Comparison of ENCODE assay signal across 21 mouse cellular contexts in genomic region chr7:46162731-46163130, GRCm38 (mm10). TPM values are rescaled to one million over a fixed set of nuclear protein-coding genes. Genes with fewer than 3 reads are reported as not detected.
DNase-seq lines count a peak whose midpoint lies in the region; ATAC-seq and TF ChIP-seq lines count a peak whose summit lies in the region.
"Had no signal": no experiment of that assay in that cellular context is flagged by ENCODE, and none has a peak within 500 bp of the region (broad histone marks: within the 10 kb centered on the region; RNA-seq: fewer than 3 reads in every experiment).

No protein-coding gene starts in this region.

- H3K27me3 ChIP-seq in forebrain, embryonic 14.5 days (replicated peaks; ENCODE audit: control insufficient read depth, insufficient read depth, low read length): no peaks in the 10 kb centered on the region
- H3K27me3 ChIP-seq in forebrain, embryonic 12.5 days: no peaks in the 10 kb centered on the region
- H3K27me3 ChIP-seq in heart, embryonic 14.5 days (ENCODE audit: control insufficient read depth, insufficient read depth, low read length): no peaks in the 10 kb centered on the region
- no peaks in the 10 kb centered on the region for H3K27me3 ChIP-seq in intestine, postnatal 0 days (replicated peaks; ENCODE audit: control insufficient read depth, insufficient read depth, low read length)
- H3K27me3 ChIP-seq: embryonic facial prominence, embryonic 15.5 days; lung, embryonic 15.5 days; neural tube, embryonic 15.5 days had no signal

- DNase-seq in forebrain, embryonic 14.5 days (ENCODE audit: low spot score): no peak
- no peak for DNase-seq in heart, postnatal 25 days (ENCODE audit: low spot score)
- peak; percentile 36 for DNase-seq in layer of hippocampus, adult 11-12 months (ENCODE audit: low spot score)
- no peak for DNase-seq in layer of hippocampus, adult 9-10 months (ENCODE audit: low spot score)
- DNase-seq: adrenal gland, postnatal 10 days; kidney, adult 9 months; kidney, postnatal 25 days; lung, postnatal 4 days; right cerebral cortex, postnatal 25 days; thymus, postnatal 36 days had no signal

- no peak overlapping the region for H3K9ac ChIP-seq in forebrain, embryonic 14.5 days (ENCODE audit: low read length)
- no peak overlapping the region for H3K9ac ChIP-seq in forebrain, embryonic 12.5 days
- H3K9ac ChIP-seq in heart, embryonic 14.5 days (ENCODE audit: low read length): no peak overlapping the region
- H3K9ac ChIP-seq in intestine, postnatal 0 days (ENCODE audit: low read depth, low read length): no peak overlapping the region
- H3K9ac ChIP-seq: embryonic facial prominence, embryonic 15.5 days; liver, embryonic 14.5 days; lung, embryonic 15.5 days; neural tube, embryonic 15.5 days had no signal

- 77% methylated on average over 5 of the region's 5 CpGs for WGBS in forebrain, embryonic 14.5 days
- 87% methylated on average over 5 of the region's 5 CpGs for WGBS in forebrain, embryonic 12.5 days
- WGBS in heart, embryonic 14.5 days: 69% methylated on average over 5 of the region's 5 CpGs
- 63% methylated on average over 5 of the region's 5 CpGs for WGBS in intestine, postnatal 0 days

- TF ChIP-seq CTCF in intestine, postnatal 0 days (IDR thresholded peaks at IDR 0.05; ENCODE audit: low read depth): no peak

- intact Hi-C loops in heart, postnatal 25 days (cut with DNase I): loop anchor here (5.0 kb wide), 2 partner anchors 45 to 65 kb away; no protein-coding TSS in a partner anchor

- no peak overlapping the region for H3K4me2 ChIP-seq in forebrain, embryonic 14.5 days (ENCODE audit: low read length)
- no peak overlapping the region for H3K4me2 ChIP-seq in forebrain, embryonic 12.5 days
- peak overlapping the region; percentile 48; the same call in 1 of the 2 replicates for H3K4me2 ChIP-seq in heart, embryonic 14.5 days (ENCODE audit: low read length)
- H3K4me2 ChIP-seq in intestine, postnatal 0 days (replicated peaks; ENCODE audit: low read depth): no peak overlapping the region
- H3K4me2 ChIP-seq: embryonic facial prominence, embryonic 15.5 days; lung, embryonic 15.5 days; neural tube, embryonic 15.5 days had no signal

- no peaks in the 10 kb centered on the region for H3K36me3 ChIP-seq in forebrain, embryonic 14.5 days (ENCODE audit: control insufficient read depth, insufficient read depth, low read length)
- no peaks in the 10 kb centered on the region for H3K36me3 ChIP-seq in forebrain, embryonic 12.5 days (replicated peaks)
- H3K36me3 ChIP-seq in heart, embryonic 14.5 days (ENCODE audit: control insufficient read depth, insufficient read depth, low read length): 0 out of 2 replicates have a peak, but pooled peaks cover 3% of the 10 kb centered on the region
- no peaks in the 10 kb centered on the region for H3K36me3 ChIP-seq in intestine, postnatal 0 days (ENCODE audit: control insufficient read depth, insufficient read depth)
- H3K36me3 ChIP-seq: embryonic facial prominence, embryonic 15.5 days; G1E; lung, embryonic 15.5 days had no signal

- peaks cover 7% of the 10 kb centered on the region for H3K4me1 ChIP-seq in forebrain, embryonic 14.5 days (ENCODE audit: control insufficient read depth, insufficient read depth, low read length)
- peaks cover 3% of the 10 kb centered on the region; the same call in 1 of the 2 replicates for H3K4me1 ChIP-seq in forebrain, embryonic 12.5 days
- peaks cover 11 to 20% of the 10 kb centered on the region in 2 experiments for H3K4me1 ChIP-seq in heart, embryonic 14.5 days (ENCODE audit: control insufficient read depth in 2 of 2, insufficient read depth in 2 of 2, low read length in 2 of 2)
- H3K4me1 ChIP-seq in intestine, postnatal 0 days (replicated peaks; ENCODE audit: control insufficient read depth, insufficient read depth, low read length): no peaks in the 10 kb centered on the region
- H3K4me1 ChIP-seq: embryonic facial prominence, embryonic 15.5 days; lung, embryonic 15.5 days had no signal

- no peaks in the 10 kb centered on the region for H3K9me3 ChIP-seq in forebrain, embryonic 14.5 days (replicated peaks; ENCODE audit: control insufficient read depth, low read length)
- no peaks in the 10 kb centered on the region for H3K9me3 ChIP-seq in forebrain, embryonic 12.5 days
- H3K9me3 ChIP-seq in heart, embryonic 14.5 days (ENCODE audit: control insufficient read depth, low read length): no peaks in the 10 kb centered on the region
- no peaks in the 10 kb centered on the region for H3K9me3 ChIP-seq in intestine, postnatal 0 days (ENCODE audit: control insufficient read depth)
- H3K9me3 ChIP-seq: embryonic facial prominence, embryonic 15.5 days; G1E; lung, embryonic 15.5 days; neural tube, embryonic 15.5 days had no signal

- no peak overlapping the region for H3K4me3 ChIP-seq in forebrain, embryonic 14.5 days (ENCODE audit: low read depth, low read length)
- H3K4me3 ChIP-seq in forebrain, embryonic 12.5 days (replicated peaks): no peak overlapping the region
- no peak overlapping the region for H3K4me3 ChIP-seq in heart, embryonic 14.5 days (ENCODE audit: control insufficient read depth in 1 of 2, insufficient read depth in 1 of 2, low read depth in 1 of 2, low read length in 2 of 2)
- H3K4me3 ChIP-seq in intestine, postnatal 0 days (ENCODE audit: low read depth, low read length): no peak overlapping the region
- H3K4me3 ChIP-seq: embryonic facial prominence, embryonic 15.5 days; lung, embryonic 15.5 days; neural tube, embryonic 15.5 days had no signal

- H3K27ac ChIP-seq in forebrain, embryonic 14.5 days (ENCODE audit: low read depth, low read length): peak overlapping the region; percentile 65; the same call in 1 of the 2 replicates
- H3K27ac ChIP-seq in forebrain, embryonic 12.5 days: no peak overlapping the region
- H3K27ac ChIP-seq in heart, embryonic 14.5 days (replicated peaks in 1 of 2; ENCODE audit: control insufficient read depth in 1 of 2, insufficient read depth in 1 of 2, low read depth in 2 of 2, low read length in 2 of 2): peak overlapping the region; percentile 67 to 82
- no peak overlapping the region for H3K27ac ChIP-seq in intestine, postnatal 0 days (ENCODE audit: low read depth, low read length)
- H3K27ac ChIP-seq: embryonic facial prominence, embryonic 15.5 days; liver, embryonic 14.5 days; lung, embryonic 15.5 days; neural tube, embryonic 15.5 days had no signal

- no peak for ATAC-seq in forebrain, embryonic 14.5 days
- ATAC-seq in forebrain, embryonic 12.5 days (ENCODE audit: low FRiP score): no peak
- no peak for ATAC-seq in heart, embryonic 14.5 days (ENCODE audit: insufficient number of reproducible peaks, insufficient read depth, low FRiP score, low read depth)
- no peak for ATAC-seq in intestine, postnatal 0 days
- ATAC-seq: activated CD4-positive, CD25-positive, alpha-beta regulatory T cell, adult 4 months; inflammation-experienced regulatory T-cells, adult 6 months; midbrain, embryonic 16.5 days had no signal

RNA-seq across cellular contexts. Expression of gene Abcc8, which starts 17.1 kb away (rescaled TPM):
- polyA plus RNA-seq in forebrain, embryonic 14.5 days (2014; fragmentation: Nextera tagmentation; extraction: Ambion mirVana): 14.1 and 18.8 TPM in 2 replicates
- polyA plus RNA-seq in forebrain, embryonic 12.5 days (2016; fragmentation: Nextera tagmentation; extraction: Ambion mirVana): 1.4 and 2.5 TPM in 2 replicates
- 17.3 and 18.8 TPM in 2 replicates for polyA plus RNA-seq in heart, embryonic 14.5 days (2014; fragmentation: Nextera tagmentation; extraction: Ambion mirVana)
- 10 to 100 TPM; 52.4 to 54.4 TPM for total RNA-seq in heart, postnatal 25 days (2021)
- 0.95 and 1.8 TPM in 2 replicates for polyA plus RNA-seq in intestine, postnatal 0 days (2015; fragmentation: Nextera tagmentation; extraction: Ambion mirVana)
- polyA plus RNA-seq: activated CD4-positive, CD25-positive, alpha-beta regulatory T cell, adult 4 months; G1E; inflammation-experienced regulatory T-cells, adult 6 months had no signal

Comparison
In these comparisons a context has a peak if more than half of its experiments do, and no peak if none do; other contexts are left out.
1. H3K27ac ChIP-seq: peak in forebrain, embryonic 14.5 days (single experiment) and heart, embryonic 14.5 days (2 of 2); none in forebrain, embryonic 12.5 days (single experiment) and intestine, postnatal 0 days (single experiment).